Mouse (Mus musculus) heart, postnatal 0 days (tissue): Measurements from ENCODE around the gene Egfr.

Experiments used
- CTCF ChIP-seq: IDR thresholded peaks from 2 replicates; pipeline ENCODE4 v1.5.1; 2016; ENCODE audit warnings: antibody characterized with exemption, control low read depth, low read depth
- EP300 ChIP-seq: IDR thresholded peaks from 2 replicates; pipeline ENCODE4 v1.6.1; 2016; ENCODE audit warnings: antibody characterized with exemption, low read depth

GRCm38 (mm10) chr11:16935577-16936236, 183.7 kb downstream of the Egfr start:
- TF ChIP-seq CTCF: no peak
- no peak for TF ChIP-seq EP300
